Mouse (Mus musculus) forebrain, embryonic 12.5 days (tissue): ENCODE measurements around the gene Tsks. TPM values are rescaled to one million over a fixed set of nuclear protein-coding genes. Genes with fewer than 3 reads are reported as not detected.

Experiments used
- ATAC-seq: fragments of 200-750 bp; cut with Nextera tagmentation; 2 replicates; pipeline ENCODE4 v1.8.0; 2017; ENCODE audit warnings: moderate TSS enrichment; ENCODE audit not compliant: low FRiP score
- H3K27ac ChIP-seq: fragments of 300-500 bp; sonication (generic); 2 replicates; pipeline ENCODE4 v1.5.1; 2016; ENCODE audit warnings: mild to moderate bottlenecking
- H3K27me3 ChIP-seq: fragments of 300-500 bp; sonication (generic); 2 replicates; pipeline ENCODE4 v1.6.1; 2016; ENCODE audit warnings: mild to moderate bottlenecking
- H3K36me3 ChIP-seq: fragments of 300-500 bp; sonication (generic); replicated peaks from 2 replicates; pipeline ENCODE4 v1.6.1; 2016; ENCODE audit warnings: mild to moderate bottlenecking
- H3K4me1 ChIP-seq: fragments of 300-500 bp; sonication (generic); 2 replicates; pipeline ENCODE4 v1.6.1; 2016
- H3K4me2 ChIP-seq: fragments of 300-500 bp; sonication (generic); 2 replicates; pipeline ENCODE4 v1.6.1; 2016; ENCODE audit warnings: mild to moderate bottlenecking, moderate library complexity
- H3K4me3 ChIP-seq: fragments of 300-500 bp; sonication (generic); replicated peaks from 2 replicates; pipeline ENCODE4 v1.5.1; 2016; ENCODE audit warnings: mild to moderate bottlenecking
- H3K9ac ChIP-seq: fragments of 300-500 bp; sonication (generic); 2 replicates; pipeline ENCODE4 v1.6.1; 2016; ENCODE audit warnings: mild to moderate bottlenecking
- H3K9me3 ChIP-seq: fragments of 300-500 bp; sonication (generic); 2 replicates; pipeline ENCODE4 v1.6.1; 2016
- WGBS: fragments of 180-500 bp; shearing (Covaris S2); methylation state at CpG from one replicate; pipeline ENCODE4 v1.1.7; 2016; 5-methylcytosine and 5-hydroxymethylcytosine counted together
- polyA plus RNA-seq: library from polyadenylated mRNA; unstranded; fragments of >200 nt; fragmentation: Nextera tagmentation; extraction: Ambion mirVana; gene quantifications from 2 replicates; pipeline ENCODE4 v1.2.1, GENCODE M21; 2016

Gene Tsks
- polyA plus RNA-seq, 1 experiment from 2014 or later = 0.27 TPM

GRCm38 (mm10) chr7:44953561-44953960, 10.6 kb downstream of the Tsks start:
- Histone ChIP-seq H3K27me3 (peaks cover 43% of the 10 kb centered on the region), H3K4me2 (no peak overlapping the region), H3K9ac (no peak overlapping the region), H3K4me1 (peaks cover 18% of the 10 kb centered on the region), H3K27ac (no peak overlapping the region), H3K9me3 (no peaks in the 10 kb centered on the region), H3K36me3 (peaks cover under 1% of the 10 kb centered on the region; the same call in 1 of the 2 replicates), H3K4me3 (no peak overlapping the region)
- 64% methylated on average over 14 of the region's 14 CpGs for WGBS
- no peak for ATAC-seq

- Histone ChIP-seq H3K4me2 (no peak overlapping the region), H3K9ac (no peak overlapping the region), H3K4me1 (peaks cover 18% of the 10 kb centered on the region), H3K4me3 (no peak overlapping the region), H3K27ac (no peak overlapping the region), H3K9me3 (no peaks in the 10 kb centered on the region), H3K27me3 (peaks cover 41% of the 10 kb centered on the region), H3K36me3 (peaks cover 7% of the 10 kb centered on the region)
- no peak for ATAC-seq
- 84% methylated on average over 12 of the region's 12 CpGs for WGBS
These were observed 11.3 kb downstream of the Tsks start for GRCm38 (mm10) chr7:44954091-44954885.

GRCm38 (mm10) chr7:44955628-44956027, 12.6 kb downstream of the Tsks start:
- no peak overlapping the region for H3K4me2 ChIP-seq
- H3K4me3 ChIP-seq = no peak overlapping the region
- no peak overlapping the region for H3K9ac ChIP-seq
- H3K36me3 ChIP-seq = peaks cover 15% of the 10 kb centered on the region
- ATAC-seq = no peak
- H3K27me3 ChIP-seq = peaks cover 28% of the 10 kb centered on the region
- H3K27ac ChIP-seq = no peak overlapping the region
- H3K4me1 ChIP-seq = peaks cover 18% of the 10 kb centered on the region
- 58% methylated on average over 5 of the region's 5 CpGs for WGBS
- no peaks in the 10 kb centered on the region for H3K9me3 ChIP-seq

GRCm38 (mm10) chr7:44956266-44956665, 13.3 kb downstream of the Tsks start:
- Histone ChIP-seq H3K9me3 (no peaks in the 10 kb centered on the region), H3K27me3 (peaks cover 22% of the 10 kb centered on the region), H3K4me2 (no peak overlapping the region), H3K36me3 (peaks cover 22% of the 10 kb centered on the region), H3K4me1 (peaks cover 18% of the 10 kb centered on the region), H3K27ac (no peak overlapping the region), H3K9ac (no peak overlapping the region), H3K4me3 (no peak overlapping the region)
- 62% methylated on average over 6 of the region's 6 CpGs for WGBS
- no peak for ATAC-seq

DNA sequence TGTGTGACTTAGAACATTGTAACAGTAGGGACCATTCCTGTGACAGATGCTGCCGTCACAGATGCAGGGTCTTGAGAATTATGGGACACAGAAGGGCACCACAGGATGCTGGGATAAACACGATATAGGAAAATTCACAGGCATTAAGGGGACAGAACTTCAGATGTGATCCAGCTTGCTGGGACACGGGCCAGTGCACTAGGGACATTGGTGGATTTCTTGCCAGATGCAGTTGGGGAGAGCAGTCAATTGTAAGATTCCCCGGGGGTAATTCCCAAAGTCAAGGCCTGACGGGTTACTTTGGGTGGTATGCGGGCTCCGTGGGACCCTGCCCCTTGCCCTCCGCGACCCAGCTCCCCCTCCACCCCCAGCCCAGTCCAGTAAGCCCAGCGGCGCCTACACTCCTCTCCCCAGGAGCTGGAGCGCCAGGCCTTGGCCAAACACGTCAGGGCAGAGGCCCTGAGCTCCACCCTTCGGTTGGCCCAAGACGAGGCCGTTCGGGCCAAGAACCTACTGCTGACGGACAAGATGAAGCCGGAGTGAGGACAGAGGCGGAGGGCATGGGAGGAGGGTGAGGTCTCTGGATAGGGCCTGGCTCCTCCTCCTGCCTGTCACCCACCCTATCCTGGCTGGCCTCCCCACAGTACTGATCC, 14.3 kb downstream of the Tsks start:
- peak overlapping the region; percentile 1; the same call in 1 of the 2 replicates for H3K9ac ChIP-seq

DNA sequence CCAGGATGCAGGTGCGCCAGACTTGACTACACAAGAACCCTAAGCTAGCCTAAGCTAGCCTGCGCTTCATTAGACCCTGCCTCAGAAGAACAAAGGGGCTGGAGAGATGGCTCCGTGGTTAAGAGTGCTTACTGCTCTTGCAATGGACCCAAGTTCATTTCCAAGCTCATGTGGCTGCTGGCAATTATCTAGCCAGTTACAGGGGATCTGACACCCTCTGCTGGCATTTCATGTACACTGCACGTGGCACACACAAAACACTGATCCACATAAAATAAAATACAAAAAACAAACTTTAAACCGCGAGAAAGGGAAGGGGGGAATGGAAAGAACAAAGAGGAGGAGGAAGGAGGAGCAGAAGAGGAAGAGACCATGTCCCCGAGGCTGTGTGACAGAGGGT, 15.2 kb downstream of the Tsks start:
- Histone ChIP-seq H3K9ac (no peak overlapping the region), H3K27ac (no peak overlapping the region), H3K9me3 (no peaks in the 10 kb centered on the region), H3K4me1 (no peaks in the 10 kb centered on the region), H3K27me3 (peaks cover 5% of the 10 kb centered on the region; the same call in 1 of the 2 replicates), H3K36me3 (peaks cover 40% of the 10 kb centered on the region), H3K4me3 (no peak overlapping the region), H3K4me2 (no peak overlapping the region)
- 61% methylated on average over 7 of the region's 7 CpGs for WGBS
- no peak for ATAC-seq

More for the DNA sequence above, 14.3 kb downstream of the Tsks start:
- no peaks in the 10 kb centered on the region for H3K9me3 ChIP-seq
- WGBS = 77% methylated on average over 20 of the region's 20 CpGs
- H3K4me1 ChIP-seq = peaks cover 9% of the 10 kb centered on the region
- no peak for ATAC-seq
- no peak overlapping the region for H3K4me3 ChIP-seq
- no peak overlapping the region for H3K27ac ChIP-seq
- peaks cover 11% of the 10 kb centered on the region for H3K27me3 ChIP-seq
- no peak overlapping the region for H3K4me2 ChIP-seq
- H3K36me3 ChIP-seq = peaks cover 32% of the 10 kb centered on the region

GRCm38 (mm10) chr7:44959281-44959680, 16.3 kb downstream of the Tsks start:
- no peaks in the 10 kb centered on the region for H3K9me3 ChIP-seq
- H3K36me3 ChIP-seq = peaks cover 47% of the 10 kb centered on the region
- H3K4me3 ChIP-seq = no peak overlapping the region
- ATAC-seq = no peak
- WGBS = 95% methylated on average over 8 of the region's 8 CpGs
- no peak overlapping the region for H3K27ac ChIP-seq
- no peak overlapping the region for H3K4me2 ChIP-seq
- no peak overlapping the region for H3K9ac ChIP-seq
- no peaks in the 10 kb centered on the region for H3K4me1 ChIP-seq
- no peaks in the 10 kb centered on the region; the same call in 1 of the 2 replicates for H3K27me3 ChIP-seq

DNA sequence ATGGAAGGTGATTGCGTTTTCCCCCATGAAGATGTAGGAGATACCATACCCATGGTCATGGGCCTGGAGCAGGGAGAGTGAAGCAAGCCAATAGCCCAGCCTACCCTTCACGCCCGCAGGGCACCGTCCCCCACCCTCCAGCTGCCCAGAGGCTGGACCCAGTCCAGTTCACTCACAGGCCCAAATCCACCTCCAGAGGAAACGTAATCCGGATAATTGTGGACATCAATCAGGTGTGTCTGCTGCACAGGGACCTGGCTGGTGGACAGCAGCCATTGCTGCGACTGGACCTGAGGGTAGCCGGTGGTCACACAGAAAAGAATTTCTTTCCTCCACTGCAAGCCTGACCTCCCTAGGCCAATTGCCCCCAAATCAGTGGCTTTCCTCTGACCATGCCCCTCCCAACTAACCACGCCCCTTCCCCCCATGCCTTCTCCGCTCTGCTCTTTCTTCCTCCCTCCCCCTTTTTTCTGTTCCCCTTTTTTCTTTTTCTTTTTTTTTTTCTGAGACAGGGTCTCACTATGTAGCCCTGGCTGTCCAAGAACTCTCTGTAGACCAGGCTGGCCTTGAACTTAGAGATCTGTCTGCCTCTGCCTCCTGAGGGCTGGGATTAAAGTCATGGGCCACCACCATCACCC, 17.0 kb downstream of the Tsks start:
- Histone ChIP-seq H3K9ac (no peak overlapping the region), H3K4me1 (no peaks in the 10 kb centered on the region), H3K4me2 (no peak overlapping the region), H3K27me3 (no peaks in the 10 kb centered on the region), H3K4me3 (no peak overlapping the region), H3K27ac (no peak overlapping the region), H3K36me3 (peaks cover 50% of the 10 kb centered on the region), H3K9me3 (no peaks in the 10 kb centered on the region)
- 91% methylated on average over 10 of the region's 10 CpGs for WGBS
- no peak for ATAC-seq

DNA sequence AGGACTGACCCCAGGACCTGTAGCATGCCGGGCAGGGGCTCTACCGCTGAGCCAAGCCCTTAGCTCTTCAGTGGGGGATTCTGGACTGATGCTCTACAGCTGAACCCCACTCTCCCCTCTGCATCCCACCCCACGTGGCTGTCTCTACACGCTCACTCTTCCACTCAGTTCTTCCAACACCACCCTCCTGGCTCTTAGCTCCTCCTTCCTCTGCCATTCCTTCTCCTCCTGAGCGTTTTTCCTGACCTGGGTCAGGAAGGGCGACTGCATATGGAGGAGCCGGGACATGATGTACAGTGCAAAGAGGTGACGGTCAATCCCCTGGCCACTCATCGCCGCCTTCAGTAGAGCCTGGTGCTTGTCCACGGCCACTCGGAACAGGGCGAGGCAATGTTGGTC, 17.5 kb downstream of the Tsks start:
- 94% methylated on average over 13 of the region's 13 CpGs for WGBS
- H3K27ac ChIP-seq = no peak overlapping the region
- peaks cover 55% of the 10 kb centered on the region for H3K36me3 ChIP-seq
- no peaks in the 10 kb centered on the region for H3K4me1 ChIP-seq
- ATAC-seq = no peak
- H3K9me3 ChIP-seq = no peaks in the 10 kb centered on the region
- no peak overlapping the region for H3K9ac ChIP-seq
- no peak overlapping the region for H3K4me3 ChIP-seq
- H3K4me2 ChIP-seq = no peak overlapping the region
- H3K27me3 ChIP-seq = no peaks in the 10 kb centered on the region

DNA sequence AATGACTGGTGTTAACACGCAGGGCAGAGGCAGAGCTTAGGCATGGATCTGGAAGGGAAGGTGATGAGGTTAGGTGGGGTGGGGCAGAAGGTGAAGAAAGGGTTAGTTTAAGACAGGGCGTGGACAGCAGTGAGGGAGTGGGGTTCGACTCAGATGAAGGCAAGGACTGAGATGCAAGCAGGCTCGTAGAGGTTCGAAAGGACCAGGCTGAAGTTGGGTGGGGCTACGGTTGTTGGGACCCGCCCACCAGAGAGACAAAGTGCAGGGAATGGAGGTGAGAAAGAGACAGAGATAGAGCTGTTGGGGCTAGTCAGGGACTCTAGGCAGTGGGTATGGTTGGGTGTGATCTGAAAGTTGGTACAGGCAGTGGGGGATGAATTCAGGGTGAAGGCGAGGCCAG, 19.3 kb downstream of the Tsks start:
- H3K27ac ChIP-seq = no peak overlapping the region
- H3K36me3 ChIP-seq = peaks cover 70% of the 10 kb centered on the region
- no peaks in the 10 kb centered on the region for H3K4me1 ChIP-seq
- WGBS = 78% methylated on average over 8 of the region's 8 CpGs
- H3K27me3 ChIP-seq = no peaks in the 10 kb centered on the region
- no peak for ATAC-seq
- H3K4me2 ChIP-seq = no peak overlapping the region
- no peaks in the 10 kb centered on the region for H3K9me3 ChIP-seq
- no peak overlapping the region for H3K9ac ChIP-seq
- no peak overlapping the region for H3K4me3 ChIP-seq

DNA sequence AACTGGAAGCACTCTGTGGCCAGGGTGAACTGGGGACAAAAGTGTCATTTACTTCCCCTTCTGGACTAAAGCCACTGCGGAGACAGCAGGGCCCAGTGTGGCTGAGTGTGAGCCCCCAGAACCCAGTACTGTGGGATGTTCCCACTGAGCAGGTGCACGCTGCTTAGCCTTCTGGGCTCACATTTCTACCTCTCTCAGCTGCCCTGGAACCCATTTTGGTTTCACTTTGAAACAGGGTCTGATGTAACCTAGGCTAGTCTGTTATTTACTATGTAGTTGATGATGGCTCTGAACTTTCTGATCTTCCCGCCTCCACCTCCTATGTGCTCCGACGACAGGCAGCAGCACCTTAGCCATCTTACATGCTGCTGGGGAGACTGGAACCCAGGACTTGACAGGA, 19.8 kb downstream of the Tsks start:
- H3K36me3 ChIP-seq = peaks cover 73% of the 10 kb centered on the region
- 95% methylated on average over 5 of the region's 5 CpGs for WGBS
- H3K4me1 ChIP-seq = no peaks in the 10 kb centered on the region

GRCm38 (mm10) chr7:44964990-44965389, 22.0 kb downstream of the Tsks start:
- Histone ChIP-seq H3K9me3 (no peaks in the 10 kb centered on the region), H3K9ac (no peak overlapping the region), H3K27me3 (no peaks in the 10 kb centered on the region), H3K4me1 (peaks cover 4% of the 10 kb centered on the region; the same call in 1 of the 2 replicates), H3K27ac (no peak overlapping the region), H3K4me3 (no peak overlapping the region), H3K4me2 (no peak overlapping the region), H3K36me3 (peaks cover 67% of the 10 kb centered on the region)
- ATAC-seq = no peak
- 95% methylated on average over 13 of the region's 13 CpGs for WGBS

More for the DNA sequence above, 19.8 kb downstream of the Tsks start:
- H3K27ac ChIP-seq = no peak overlapping the region
- H3K27me3 ChIP-seq = no peaks in the 10 kb centered on the region
- ATAC-seq = no peak
- H3K9ac ChIP-seq = no peak overlapping the region
- no peak overlapping the region for H3K4me3 ChIP-seq
- H3K9me3 ChIP-seq = no peaks in the 10 kb centered on the region
- no peak overlapping the region for H3K4me2 ChIP-seq
